Mouse (Mus musculus): ENCODE data around the gene Kdm2b. TPM values are rescaled to one million over a fixed set of nuclear protein-coding genes. Genes with fewer than 3 reads are reported as not detected.

The Kdm2b gene
- polyA plus RNA-seq, 1 experiment: 10.1 TPM

DNA sequence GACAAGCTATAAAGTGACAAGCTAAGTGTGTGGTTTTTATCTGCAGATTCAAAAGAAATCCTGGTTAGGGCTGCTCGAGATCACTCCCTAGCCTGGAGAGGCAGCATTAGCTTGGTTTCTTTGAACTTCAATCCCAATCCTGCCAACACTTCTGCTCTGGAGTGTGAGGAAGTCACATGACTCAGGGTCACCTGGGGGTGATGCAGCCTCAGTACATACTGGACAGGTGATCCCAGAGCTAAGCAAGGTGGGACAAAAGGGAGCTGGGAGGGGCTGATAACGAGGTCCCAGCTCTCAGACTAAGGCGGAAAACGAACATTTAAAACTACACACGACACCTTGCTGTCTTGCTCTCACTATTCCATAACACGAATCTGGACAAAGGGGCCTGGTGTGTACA lies 24.8 kb downstream of the Kdm2b start:
- H3ac ChIP-seq (ENCODE audit: control insufficient read depth, insufficient read length): no peak overlapping the region
- no peak overlapping the region for H3K4me2 ChIP-seq (ENCODE audit: low read depth)
- no peaks in the 10 kb centered on the region for H3K36me3 ChIP-seq (ENCODE audit: control insufficient read depth, insufficient read depth)
- TF ChIP-seq USF1 (IDR thresholded peaks at IDR 0.05; ENCODE audit: low read depth) (no peak), REST (IDR thresholded peaks at IDR 0.05; ENCODE audit: insufficient read depth, insufficient read length) (no peak), E2F4 (IDR thresholded peaks at IDR 0.05; ENCODE audit: insufficient read depth) (no peak), POLR2AphosphoS2 (IDR thresholded peaks at IDR 0.05; ENCODE audit: insufficient read length, low read depth) (no peak), TCF3 (IDR thresholded peaks at IDR 0.05; ENCODE audit: insufficient read length, low read depth) (no peak), CEBPB (IDR thresholded peaks at IDR 0.05; ENCODE audit: insufficient read depth, poor library complexity, severe bottlenecking) (no peak), MAX (IDR thresholded peaks at IDR 0.05; ENCODE audit: low read depth) (no peak), POLR2A (IDR thresholded peaks at IDR 0.05; ENCODE audit: insufficient read length, low read depth) (no peak), SRF (IDR thresholded peaks at IDR 0.05; ENCODE audit: control insufficient read depth, insufficient read length, low read depth) (no peak), MYOD1 (IDR thresholded peaks at IDR 0.05; ENCODE audit: control insufficient read depth in 1 of 3, insufficient read length in 2 of 3, low read depth in 2 of 3) (no peak), TCF12 (IDR thresholded peaks at IDR 0.05; ENCODE audit: insufficient read depth, poor library complexity, severe bottlenecking) (no peak), MYOG (IDR thresholded peaks at IDR 0.05; ENCODE audit: control insufficient read depth in 1 of 3, insufficient read depth in 1 of 3, insufficient read length in 2 of 3, low read depth in 2 of 3) (no peak)
- no peak overlapping the region for H3K4me3 ChIP-seq
- H3K27me3 ChIP-seq (ENCODE audit: control insufficient read depth, insufficient read depth, insufficient read length): no peaks in the 10 kb centered on the region
- H3K79me2 ChIP-seq (ENCODE audit: control insufficient read depth, insufficient read depth): no peaks in the 10 kb centered on the region

DNA sequence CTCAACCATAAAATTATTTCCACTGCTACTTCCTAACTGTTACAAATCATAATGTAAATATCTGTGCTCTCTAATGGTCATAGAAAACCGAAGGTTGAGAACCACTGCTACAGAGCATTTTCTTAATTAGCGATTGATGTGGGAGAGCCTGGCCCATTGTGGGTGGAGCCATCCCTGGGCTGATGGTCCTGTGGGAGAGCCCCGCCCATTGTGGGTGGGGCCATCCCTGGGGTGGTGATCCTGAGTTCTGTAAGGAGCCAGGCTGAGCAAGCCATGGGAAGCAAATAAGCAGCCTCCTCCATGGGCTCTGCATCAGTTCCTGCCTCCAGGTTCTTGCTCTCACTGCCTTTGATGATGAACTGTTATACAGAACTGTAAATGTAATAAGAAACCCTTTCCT lies 27.7 kb downstream of the Kdm2b start:
- Histone ChIP-seq H3K79me2 (ENCODE audit: control insufficient read depth, insufficient read depth) (no peaks in the 10 kb centered on the region), H3K36me3 (ENCODE audit: control insufficient read depth, insufficient read depth) (no peaks in the 10 kb centered on the region), H3K27me3 (ENCODE audit: control insufficient read depth, insufficient read depth, insufficient read length) (no peaks in the 10 kb centered on the region), H3K4me3 (no peak overlapping the region), H3ac (ENCODE audit: control insufficient read depth, insufficient read length) (no peak overlapping the region), H3K4me2 (ENCODE audit: low read depth) (no peak overlapping the region)
- TF ChIP-seq MYOG (IDR thresholded peaks at IDR 0.05; ENCODE audit: control insufficient read depth in 1 of 3, insufficient read depth in 1 of 3, insufficient read length in 2 of 3, low read depth in 2 of 3): no peak
- no peak for TF ChIP-seq CEBPB (IDR thresholded peaks at IDR 0.05; ENCODE audit: insufficient read depth, poor library complexity, severe bottlenecking)
- TF ChIP-seq TCF3 (IDR thresholded peaks at IDR 0.05; ENCODE audit: insufficient read length, low read depth): no peak
- no peak for TF ChIP-seq REST (IDR thresholded peaks at IDR 0.05; ENCODE audit: insufficient read depth, insufficient read length)
- no peak for TF ChIP-seq SRF (IDR thresholded peaks at IDR 0.05; ENCODE audit: control insufficient read depth, insufficient read length, low read depth)
- TF ChIP-seq E2F4 (IDR thresholded peaks at IDR 0.05; ENCODE audit: insufficient read depth): no peak
- no peak for TF ChIP-seq MAX (IDR thresholded peaks at IDR 0.05; ENCODE audit: low read depth)
- no peak for TF ChIP-seq POLR2AphosphoS2 (IDR thresholded peaks at IDR 0.05; ENCODE audit: insufficient read length, low read depth)
- no peak for TF ChIP-seq POLR2A (IDR thresholded peaks at IDR 0.05; ENCODE audit: insufficient read length, low read depth)
- TF ChIP-seq MYOD1 (IDR thresholded peaks at IDR 0.05; ENCODE audit: control insufficient read depth in 1 of 3, insufficient read length in 2 of 3, low read depth in 2 of 3): no peak
- TF ChIP-seq TCF12 (IDR thresholded peaks at IDR 0.05; ENCODE audit: insufficient read depth, poor library complexity, severe bottlenecking): no peak
- no peak for TF ChIP-seq USF1 (IDR thresholded peaks at IDR 0.05; ENCODE audit: low read depth)

DNA sequence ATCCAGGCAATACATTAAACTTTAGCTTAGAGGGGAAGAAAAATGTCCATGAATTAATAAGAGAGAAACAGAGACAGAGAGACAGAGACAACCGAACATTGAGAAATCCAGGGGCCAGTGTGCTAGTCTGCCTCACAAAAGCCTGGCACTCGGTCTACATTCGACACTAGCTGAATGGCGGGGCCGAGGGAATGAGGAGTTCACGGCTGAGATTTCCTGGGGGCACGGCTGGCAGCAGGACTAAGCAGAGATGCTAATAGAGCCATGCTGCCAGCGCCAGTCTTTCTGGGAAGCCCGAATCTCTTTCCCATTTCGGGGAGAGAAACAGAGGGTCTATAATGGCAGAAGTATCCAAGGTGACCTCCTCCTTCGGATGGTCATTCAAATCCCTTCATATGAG lies 30.2 kb downstream of the Kdm2b start:
- no peaks in the 10 kb centered on the region for H3K36me3 ChIP-seq (ENCODE audit: control insufficient read depth, insufficient read depth)

DNA sequence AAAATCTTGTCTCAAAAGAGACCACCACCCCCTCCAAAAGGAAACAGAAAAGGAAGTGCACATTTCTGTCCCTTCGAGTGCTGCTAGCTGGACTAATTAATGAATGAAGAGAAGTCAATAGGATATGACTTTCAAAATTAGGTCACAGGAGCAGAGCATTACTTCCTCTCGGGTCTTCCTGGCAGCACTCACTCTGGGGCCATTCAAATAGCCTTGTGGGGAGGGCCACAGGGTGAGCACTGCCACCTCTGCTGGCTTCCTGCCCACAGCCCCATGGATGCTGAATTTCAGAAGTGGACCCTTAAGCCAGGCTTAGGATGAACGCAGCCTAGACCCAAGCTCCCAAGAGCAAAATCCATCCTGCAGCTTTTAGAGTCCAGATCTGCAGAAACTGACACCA lies 33.6 kb downstream of the Kdm2b start:
- Histone ChIP-seq H3K4me2 (ENCODE audit: low read depth) (no peak overlapping the region), H3K27me3 (ENCODE audit: control insufficient read depth, insufficient read depth, insufficient read length) (no peaks in the 10 kb centered on the region), H3K79me2 (ENCODE audit: control insufficient read depth, insufficient read depth) (no peaks in the 10 kb centered on the region), H3K36me3 (ENCODE audit: control insufficient read depth, insufficient read depth) (no peaks in the 10 kb centered on the region), H3K4me3 (no peak overlapping the region), H3ac (ENCODE audit: control insufficient read depth, insufficient read length) (no peak overlapping the region)
- TF ChIP-seq MYOD1 (IDR thresholded peaks at IDR 0.05; ENCODE audit: control insufficient read depth in 1 of 3, insufficient read length in 2 of 3, low read depth in 2 of 3) (no peak), MYOG (IDR thresholded peaks at IDR 0.05; ENCODE audit: control insufficient read depth in 1 of 3, insufficient read depth in 1 of 3, insufficient read length in 2 of 3, low read depth in 2 of 3) (no peak)

More for the DNA sequence above, 30.2 kb downstream of the Kdm2b start:
- no peak for TF ChIP-seq MYOD1 (IDR thresholded peaks at IDR 0.05; ENCODE audit: control insufficient read depth in 1 of 3, insufficient read length in 2 of 3, low read depth in 2 of 3)
- no peak for TF ChIP-seq MYOG (IDR thresholded peaks at IDR 0.05; ENCODE audit: control insufficient read depth in 1 of 3, insufficient read depth in 1 of 3, insufficient read length in 2 of 3, low read depth in 2 of 3)
- H3ac ChIP-seq (ENCODE audit: control insufficient read depth, insufficient read length): no peak overlapping the region
- H3K4me2 ChIP-seq (ENCODE audit: low read depth): no peak overlapping the region
- H3K79me2 ChIP-seq (ENCODE audit: control insufficient read depth, insufficient read depth): no peaks in the 10 kb centered on the region
- no peaks in the 10 kb centered on the region for H3K27me3 ChIP-seq (ENCODE audit: control insufficient read depth, insufficient read depth, insufficient read length)
- no peak overlapping the region for H3K4me3 ChIP-seq

DNA sequence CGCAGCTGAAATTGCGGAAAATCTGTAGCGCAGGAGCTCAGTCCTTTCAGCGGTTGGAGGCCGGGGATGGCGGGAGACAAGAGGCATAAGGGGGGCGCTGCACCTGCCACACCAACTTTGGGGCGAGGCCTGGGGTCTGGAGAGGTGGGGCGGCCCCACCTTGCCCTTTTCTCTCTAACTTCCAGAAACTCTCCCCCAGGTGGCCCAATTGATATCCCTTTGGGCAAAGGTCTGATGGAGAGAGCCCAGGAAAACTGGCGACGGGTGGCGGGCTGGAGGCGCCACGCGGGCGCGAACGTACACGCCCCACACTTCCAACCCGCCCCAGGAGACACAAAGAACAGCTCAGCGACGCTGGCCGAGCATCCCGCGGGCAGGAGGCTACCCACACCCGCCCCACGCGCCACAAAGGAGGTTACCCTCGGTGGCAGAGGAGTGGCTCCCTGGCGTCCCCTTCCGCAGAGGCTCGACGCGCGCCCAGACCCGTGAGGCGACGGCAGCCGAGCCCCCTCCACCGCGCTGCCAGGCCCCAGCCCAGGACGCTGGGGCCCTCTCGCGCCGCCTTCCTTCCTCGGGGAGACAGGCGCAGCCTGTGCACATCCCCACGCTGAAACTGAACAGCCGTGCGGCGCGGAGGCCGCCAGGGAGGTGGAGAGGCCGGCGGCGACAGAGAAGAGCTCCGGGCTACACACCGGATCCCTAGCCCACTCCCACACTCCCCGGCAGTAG lies 37.5 kb downstream of the Kdm2b start:
- Histone ChIP-seq H3K4me3 (no peak overlapping the region), H3K36me3 (ENCODE audit: control insufficient read depth, insufficient read depth) (no peaks in the 10 kb centered on the region), H3ac (ENCODE audit: control insufficient read depth, insufficient read length) (no peak overlapping the region), H3K27me3 (ENCODE audit: control insufficient read depth, insufficient read depth, insufficient read length) (no peaks in the 10 kb centered on the region), H3K4me2 (ENCODE audit: low read depth) (no peak overlapping the region), H3K79me2 (ENCODE audit: control insufficient read depth, insufficient read depth) (no peaks in the 10 kb centered on the region)
- TF ChIP-seq CEBPB (IDR thresholded peaks at IDR 0.05; ENCODE audit: insufficient read depth, poor library complexity, severe bottlenecking) (no peak), MYOG (IDR thresholded peaks at IDR 0.05; ENCODE audit: control insufficient read depth in 1 of 3, insufficient read depth in 1 of 3, insufficient read length in 2 of 3, low read depth in 2 of 3) (no peak), TCF12 (IDR thresholded peaks at IDR 0.05; ENCODE audit: insufficient read depth, poor library complexity, severe bottlenecking) (no peak), POLR2AphosphoS2 (IDR thresholded peaks at IDR 0.05; ENCODE audit: insufficient read length, low read depth) (no peak), MYOD1 (IDR thresholded peaks at IDR 0.05; ENCODE audit: control insufficient read depth in 1 of 3, insufficient read length in 2 of 3, low read depth in 2 of 3) (no peak), SRF (IDR thresholded peaks at IDR 0.05; ENCODE audit: control insufficient read depth, insufficient read length, low read depth) (no peak), TCF3 (IDR thresholded peaks at IDR 0.05; ENCODE audit: insufficient read length, low read depth) (no peak), REST (IDR thresholded peaks at IDR 0.05; ENCODE audit: insufficient read depth, insufficient read length) (no peak), MAX (IDR thresholded peaks at IDR 0.05; ENCODE audit: low read depth) (no peak), USF1 (IDR thresholded peaks at IDR 0.05; ENCODE audit: low read depth) (no peak), E2F4 (IDR thresholded peaks at IDR 0.05; ENCODE audit: insufficient read depth) (no peak), POLR2A (IDR thresholded peaks at IDR 0.05; ENCODE audit: insufficient read length, low read depth) (no peak)
